Mouse (Mus musculus) inflammation-experienced regulatory T-cells (primary cell): Measurements from ENCODE around the gene Arhgef5. TPM values are rescaled to one million over a fixed set of nuclear protein-coding genes. Genes with fewer than 3 reads are reported as not detected.

Experiments
- polyA plus RNA-seq, 2 experiments: library from polyadenylated mRNA; unstranded; fragments of 100-300 nt; shearing (Covaris generic); gene quantifications; one replicate each; pipeline ENCODE4 v1.2.1; 2017

Arhgef5 gene
- polyA plus RNA-seq: 1 to 10 TPM in 1 of 2 experiments, under 1 TPM in 1; 0.51 to 7.1 TPM

DNA sequence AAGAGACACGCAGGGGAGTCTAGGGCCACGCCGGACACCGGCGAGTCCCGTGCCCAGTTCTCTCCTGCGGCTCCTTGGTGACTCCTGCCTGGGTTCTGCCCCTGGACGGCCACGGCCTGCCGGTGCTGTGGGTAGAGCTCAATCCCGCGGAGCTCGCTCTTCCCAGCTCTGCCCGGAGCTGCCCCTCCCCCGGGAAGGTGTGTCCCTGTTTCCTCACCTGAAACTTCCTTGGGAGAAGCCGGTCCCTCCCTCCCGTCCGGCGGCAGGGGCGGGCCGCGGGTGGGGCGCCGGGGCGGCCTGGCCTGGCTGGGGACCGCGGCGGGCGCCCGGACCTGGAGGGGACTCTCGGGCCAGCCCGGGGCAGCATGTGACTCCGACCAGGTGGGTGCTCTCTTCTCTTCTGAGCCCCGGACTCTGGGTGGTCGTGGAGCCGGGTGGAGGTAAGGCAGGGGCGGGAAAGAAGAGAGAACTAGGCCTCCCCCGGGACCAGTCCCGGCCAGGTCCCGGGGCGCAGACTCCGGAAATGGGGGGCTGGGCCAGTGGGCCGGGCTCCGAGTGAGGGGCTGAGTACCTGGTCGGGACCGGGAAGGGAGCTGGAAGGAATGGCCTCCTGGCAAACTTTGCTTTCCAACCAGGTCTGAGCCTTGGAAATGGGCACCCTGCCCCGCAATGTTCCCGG lies at the start of gene Arhgef5:
Arhgef5 (plus strand) TSS at position 220 of the 679 bp plus-strand sequence.

DNA sequence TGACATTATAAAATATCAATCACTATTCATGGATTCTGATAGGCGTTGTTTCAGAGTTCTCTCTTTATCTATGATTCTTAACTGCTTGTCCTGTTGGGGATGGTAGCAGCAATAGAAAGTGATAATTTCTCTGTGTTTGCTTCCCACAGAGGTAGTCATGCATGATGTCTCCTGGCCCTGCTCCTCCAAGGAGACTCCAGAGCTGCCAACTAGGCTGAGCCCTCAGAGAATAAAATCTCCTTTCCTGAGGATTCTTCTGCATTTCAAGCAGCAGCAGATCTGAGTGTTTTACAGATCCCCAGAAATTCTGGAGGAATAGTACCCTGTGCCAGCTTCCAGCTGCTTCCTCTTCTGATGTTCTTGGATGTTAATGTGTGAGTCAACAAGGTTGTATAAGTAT lies 34.1 kb upstream of the Arhgef5 start, which contains the start of gene Olfr47:
Olfr47 (plus strand) TSS at position 275 of the 400 bp plus-strand sequence.

DNA sequence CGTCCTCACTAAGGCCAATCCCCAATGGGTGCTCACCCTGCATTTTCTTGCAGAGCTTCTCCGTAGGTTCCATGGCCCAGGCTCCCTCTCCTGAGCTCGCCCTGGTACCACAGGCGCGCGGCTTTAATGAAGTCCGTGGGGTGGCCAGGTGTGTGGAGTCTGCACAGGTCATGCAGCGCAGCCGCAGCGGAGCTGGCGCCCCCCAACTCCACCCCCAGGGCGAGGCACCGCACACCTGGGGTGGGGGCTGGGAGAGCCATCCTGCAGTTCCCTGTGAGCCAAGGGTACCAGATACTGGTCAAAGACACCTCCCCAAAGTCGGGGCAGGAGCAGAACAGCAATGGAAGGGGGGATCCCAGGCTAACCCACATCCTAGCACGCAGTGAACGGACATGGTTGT lies 44.1 kb downstream of the Arhgef5 start, which contains the start of gene Nobox:
Nobox (minus strand) TSS at position 101 of the 400 bp plus-strand sequence.

Other genes starting within 250 kb of the Arhgef5 start
- gene Olfr441, start 159.2 kb upstream of the Arhgef5 start, polyA plus RNA-seq: not detected
- gene Olfr237-ps1, start 119.0 kb upstream of the Arhgef5 start, polyA plus RNA-seq: 1 to 10 TPM in 1 of 2 experiments, under 1 TPM in 1; 0.20 to 1.6 TPM
- not detected for gene Olfr437, start 102.3 kb upstream of the Arhgef5 start, polyA plus RNA-seq
- gene Olfr13, start 93.4 kb upstream of the Arhgef5 start, polyA plus RNA-seq: under 1 TPM; 0.04 to 0.78 TPM
- gene Olfr435, start 68.4 kb upstream of the Arhgef5 start, polyA plus RNA-seq: not detected
- not detected for gene Olfr434, start 52.6 kb upstream of the Arhgef5 start, polyA plus RNA-seq
- gene Olfr47, start 34.1 kb upstream of the Arhgef5 start, polyA plus RNA-seq: under 1 TPM in 1 of 2 experiments, not detected in 1; 0.94 TPM
- under 1 TPM; 0.11 to 0.83 TPM for gene Nobox, start 44.0 kb downstream of the Arhgef5 start, polyA plus RNA-seq